Mouse (Mus musculus): Measurements from ENCODE around the gene Jam3.

Gene Jam3

GRCm38 (mm10) chr9:27109533-27110514 lies 45.4 kb downstream of the Jam3 start:
- DNase-seq: peak; percentile 54

GRCm38 (mm10) chr9:27108451-27108850 lies 46.8 kb downstream of the Jam3 start:
- DNase-seq: no peak

- DNase-seq: peak; percentile 30
Observed at GRCm38 (mm10) chr9:27106081-27106480, 49.1 kb downstream of the Jam3 start.

- DNase-seq: no peak
Observed at GRCm38 (mm10) chr9:27101466-27101865, 53.8 kb downstream of the Jam3 start.

- DNase-seq: no peak
Observed at GRCm38 (mm10) chr9:27099474-27099873, 55.7 kb downstream of the Jam3 start.

GRCm38 (mm10) chr9:27098557-27098956 lies 56.7 kb downstream of the Jam3 start:
- no peak for DNase-seq

- no peak for DNase-seq
Observed at GRCm38 (mm10) chr9:27098092-27098491, 57.1 kb downstream of the Jam3 start.

- no peak for DNase-seq
Observed at GRCm38 (mm10) chr9:27092916-27093315, 62.3 kb downstream of the Jam3 start.

- no peak for DNase-seq
Observed at GRCm38 (mm10) chr9:27090801-27091775, 64.1 kb downstream of the Jam3 start.

GRCm38 (mm10) chr9:27090134-27090533 lies 65.1 kb downstream of the Jam3 start:
- DNase-seq: no peak

GRCm38 (mm10) chr9:27087402-27087801 lies 67.8 kb downstream of the Jam3 start:
- no peak for DNase-seq

- no peak for DNase-seq
Observed at GRCm38 (mm10) chr9:27086256-27086655, 69.0 kb downstream of the Jam3 start.

GRCm38 (mm10) chr9:27075812-27076211 lies 79.4 kb downstream of the Jam3 start:
- no peak for DNase-seq

GRCm38 (mm10) chr9:27074677-27075076 lies 80.5 kb downstream of the Jam3 start:
- DNase-seq: no peak

GRCm38 (mm10) chr9:27070895-27071294 lies 84.3 kb downstream of the Jam3 start:
- no peak for DNase-seq

GRCm38 (mm10) chr9:27058341-27058740 lies 96.9 kb downstream of the Jam3 start:
- DNase-seq: peak; percentile 11

GRCm38 (mm10) chr9:27049492-27049891 lies 105.7 kb downstream of the Jam3 start:
- DNase-seq: no peak
